Mouse (Mus musculus) gastrocnemius, postnatal 25 days (tissue): ENCODE results near the gene Ankrd40. TPM values are rescaled to one million over a fixed set of nuclear protein-coding genes. Genes with fewer than 3 reads are reported as not detected.

Experiments used
- DNase-seq: peaks from one replicate; pipeline ENCODE4 v3.0.0; 2022
- total RNA-seq, 2 experiments: library from RNA; stranded (reverse); gene quantifications; 1 replicate in 1 of 2; 2 replicates in 1 of 2; pipeline ENCODE4 v1.2.3; 2021

Ankrd40 gene
- total RNA-seq, 2 experiments from 2014 or later = 191 to 205 TPM

DNA sequence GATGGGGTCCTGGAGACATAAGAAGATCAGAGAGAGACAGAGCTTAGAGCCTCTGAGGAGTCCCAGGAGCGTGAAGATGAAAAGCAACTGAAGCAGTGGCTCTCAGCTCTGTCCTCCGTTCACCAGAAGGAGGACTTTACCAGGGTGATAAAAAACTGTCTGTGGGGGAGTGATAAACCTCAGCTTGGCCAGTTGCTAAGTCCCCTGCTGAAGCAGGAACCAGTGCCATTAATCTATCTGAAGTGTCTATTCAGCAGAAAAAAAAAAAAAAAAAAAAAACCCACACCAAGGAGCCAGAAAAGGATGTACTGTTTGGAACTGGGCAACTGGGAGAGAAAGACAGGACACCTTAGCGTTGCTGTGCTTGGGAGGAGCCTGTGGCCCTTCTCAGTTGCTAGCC, 23.3 kb downstream of the Ankrd40 start:
- no peak for DNase-seq

DNA sequence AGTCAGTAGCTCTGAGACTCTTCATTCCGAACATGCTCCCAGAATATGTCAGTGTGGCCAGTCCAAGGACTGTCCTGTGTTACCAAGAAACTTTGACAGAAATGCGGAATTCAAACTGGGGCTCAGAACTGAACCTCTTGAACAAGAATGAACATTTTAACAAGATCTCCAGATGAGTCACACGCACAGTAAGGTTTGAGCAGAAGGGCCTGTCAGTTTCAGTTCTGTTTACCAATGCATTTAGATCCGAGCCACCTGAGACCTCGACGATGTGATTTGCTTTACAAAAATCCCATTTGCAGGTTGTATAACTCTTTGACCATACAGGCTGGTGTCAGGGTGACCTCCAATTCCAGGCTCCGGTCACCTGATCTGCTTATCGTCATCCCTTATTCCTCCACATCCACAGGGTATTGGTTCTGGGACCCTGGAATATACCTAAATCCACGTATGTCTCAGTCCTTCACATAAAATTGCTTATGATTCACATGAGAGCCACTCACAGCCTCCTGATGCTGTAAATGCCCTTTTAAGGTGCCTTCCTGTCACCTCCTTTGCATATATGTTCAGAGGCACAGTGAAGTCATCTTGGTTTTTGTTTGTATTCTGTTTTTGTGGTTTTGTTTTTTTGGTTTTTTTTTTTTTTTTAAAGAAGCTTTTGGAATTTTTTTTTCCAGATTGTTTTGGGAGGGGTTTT, 27.9 kb downstream of the Ankrd40 start:
- DNase-seq = no peak

DNA sequence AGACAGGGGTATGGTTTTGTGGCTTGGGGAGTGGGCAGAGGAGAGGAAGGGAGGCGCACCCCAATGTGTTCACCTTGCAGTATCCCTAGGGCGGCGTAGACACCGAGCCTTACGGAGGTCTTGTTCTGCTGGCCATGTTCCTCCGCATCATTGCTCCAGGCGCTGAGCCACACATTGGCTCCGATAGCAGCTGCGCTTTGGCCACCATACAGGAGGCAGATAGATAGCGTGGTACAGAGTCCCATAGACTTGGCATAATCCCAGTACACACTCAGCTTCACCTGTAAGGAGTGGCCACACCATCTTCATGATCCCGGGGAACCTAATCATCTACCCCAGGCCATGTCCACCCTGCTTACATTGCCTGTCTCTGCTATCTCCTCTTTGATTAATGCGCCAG, 31.4 kb downstream of the Ankrd40 start:
- DNase-seq = no peak

DNA sequence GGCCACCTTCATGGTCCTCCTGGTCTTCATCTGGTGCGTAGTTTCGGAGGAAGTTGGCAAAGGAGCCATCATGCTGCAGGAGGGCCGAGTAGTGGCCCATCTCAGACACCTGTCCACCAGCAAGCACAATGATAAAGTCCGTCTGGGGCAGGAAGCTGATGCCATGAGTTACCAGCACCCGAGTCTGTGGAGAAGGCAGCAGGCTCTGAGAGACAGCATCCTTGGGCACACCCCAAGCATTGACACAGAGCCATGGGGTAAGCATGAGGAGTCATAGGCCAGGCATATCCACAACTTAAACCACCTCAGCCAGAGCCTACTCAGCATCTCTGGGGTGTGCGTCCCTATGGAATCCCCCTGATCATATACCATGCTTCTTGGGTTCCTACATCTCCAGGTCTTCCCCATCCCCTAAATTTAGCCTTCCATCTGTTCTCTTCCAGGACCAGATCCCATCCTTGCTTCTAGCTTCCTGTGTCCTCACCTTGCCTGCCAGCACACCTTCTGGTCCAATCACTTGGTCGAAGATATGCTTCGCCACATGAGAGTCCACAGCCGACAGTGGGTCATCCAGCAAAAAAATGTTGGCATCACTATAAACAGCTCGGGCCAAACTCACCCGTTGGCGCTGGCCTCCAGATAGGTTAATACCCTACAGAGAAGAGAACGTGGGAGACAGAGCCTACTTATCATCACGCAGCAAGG, 33.5 kb downstream of the Ankrd40 start:
- DNase-seq = no peak

DNA sequence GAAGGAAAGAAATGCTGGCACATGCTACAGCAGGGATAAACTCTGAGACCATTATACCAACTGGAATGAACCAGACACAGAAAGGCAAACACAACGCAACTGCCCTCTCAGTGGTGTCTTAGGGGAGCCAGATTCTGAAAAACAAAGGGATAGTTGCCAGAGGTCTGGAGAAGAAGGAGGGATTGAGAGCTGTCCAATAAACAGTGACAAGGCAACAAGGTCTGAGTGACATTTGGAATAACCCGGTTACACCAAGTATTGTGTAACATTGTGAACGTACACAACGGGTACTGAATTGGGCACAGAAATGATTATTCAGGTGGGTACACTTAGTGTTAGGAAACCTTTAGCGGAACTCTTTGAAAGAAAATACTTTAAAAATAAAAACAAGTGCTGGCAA, 34.3 kb downstream of the Ankrd40 start:
- DNase-seq = no peak

DNA sequence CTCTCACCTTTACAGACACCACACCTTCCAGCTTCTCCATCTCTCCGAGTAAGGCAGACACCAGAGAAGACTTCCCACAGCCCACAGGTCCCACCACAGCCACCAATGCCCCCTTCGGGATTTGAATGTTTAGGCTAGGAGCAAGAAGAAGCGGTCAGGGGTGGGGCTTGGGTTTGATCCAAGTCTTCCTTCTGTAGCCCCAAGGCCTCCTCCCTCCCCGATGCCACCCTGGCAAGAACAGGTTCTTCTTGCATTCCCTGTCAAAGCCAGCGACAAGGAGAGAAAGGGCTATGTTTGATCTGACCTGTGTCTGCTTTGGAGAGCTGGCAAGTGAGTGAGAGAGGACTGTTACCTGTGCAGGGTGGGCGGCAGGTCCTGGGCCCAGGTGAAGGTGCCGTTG, 35.9 kb downstream of the Ankrd40 start:
- no peak for DNase-seq

DNA sequence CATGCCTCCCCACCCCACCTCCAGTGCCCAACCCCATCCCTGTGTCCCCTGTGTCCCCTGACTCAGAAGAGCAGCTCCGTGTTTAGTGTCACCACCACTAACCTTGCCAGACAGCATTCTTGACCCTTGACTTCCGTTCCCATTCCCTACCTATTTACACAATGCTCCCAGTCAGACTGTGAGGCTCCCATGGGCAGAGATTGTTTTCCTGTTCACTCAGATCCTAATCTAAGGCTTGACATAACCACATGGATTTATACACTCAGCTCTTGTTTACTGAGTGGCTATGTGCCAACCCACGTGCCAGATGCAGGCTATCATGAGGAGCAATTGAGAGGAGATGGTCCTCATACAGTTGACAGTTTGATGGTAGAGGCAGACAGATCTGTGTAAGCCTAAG, 37.5 kb downstream of the Ankrd40 start:
- DNase-seq = no peak

DNA sequence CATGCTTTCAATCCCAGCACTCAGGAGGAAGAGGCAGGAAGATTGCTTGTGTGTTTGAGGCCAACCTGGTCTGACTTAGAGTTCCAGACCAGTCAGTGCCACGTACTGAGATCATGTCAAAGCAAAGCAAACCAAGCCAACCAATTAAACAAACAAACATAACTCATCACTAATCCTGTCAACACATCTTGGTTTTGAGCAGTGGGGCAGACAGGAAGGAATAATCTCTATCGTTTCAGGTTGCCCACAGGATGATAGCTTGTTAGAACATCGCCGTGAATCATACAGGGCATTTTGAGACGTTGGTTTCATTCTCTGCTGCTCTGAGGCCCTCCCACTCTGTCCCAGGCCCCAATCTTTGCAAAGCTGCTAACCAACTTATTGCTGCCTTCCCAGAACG, 42.2 kb downstream of the Ankrd40 start:
- DNase-seq = no peak

DNA sequence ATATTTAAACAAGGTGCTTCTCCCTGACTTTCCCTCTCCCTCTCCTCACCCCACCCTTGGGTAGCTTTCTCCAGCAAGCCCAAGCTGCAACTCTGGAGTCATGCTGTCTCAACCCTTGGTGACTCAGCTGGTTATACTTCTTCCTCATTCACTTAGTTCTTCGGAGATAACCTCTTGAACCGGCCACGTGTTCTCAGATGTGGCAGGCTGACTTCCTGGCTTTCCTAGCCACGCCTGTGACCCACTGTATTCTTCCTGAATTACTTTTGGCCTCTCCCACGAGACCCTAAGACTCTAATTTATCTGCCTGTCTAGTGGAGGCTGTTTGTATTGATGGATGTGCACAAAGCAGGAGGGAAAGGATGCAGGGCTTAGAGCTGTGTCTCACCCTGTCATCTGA, 43.0 kb downstream of the Ankrd40 start:
- no peak for DNase-seq

DNA sequence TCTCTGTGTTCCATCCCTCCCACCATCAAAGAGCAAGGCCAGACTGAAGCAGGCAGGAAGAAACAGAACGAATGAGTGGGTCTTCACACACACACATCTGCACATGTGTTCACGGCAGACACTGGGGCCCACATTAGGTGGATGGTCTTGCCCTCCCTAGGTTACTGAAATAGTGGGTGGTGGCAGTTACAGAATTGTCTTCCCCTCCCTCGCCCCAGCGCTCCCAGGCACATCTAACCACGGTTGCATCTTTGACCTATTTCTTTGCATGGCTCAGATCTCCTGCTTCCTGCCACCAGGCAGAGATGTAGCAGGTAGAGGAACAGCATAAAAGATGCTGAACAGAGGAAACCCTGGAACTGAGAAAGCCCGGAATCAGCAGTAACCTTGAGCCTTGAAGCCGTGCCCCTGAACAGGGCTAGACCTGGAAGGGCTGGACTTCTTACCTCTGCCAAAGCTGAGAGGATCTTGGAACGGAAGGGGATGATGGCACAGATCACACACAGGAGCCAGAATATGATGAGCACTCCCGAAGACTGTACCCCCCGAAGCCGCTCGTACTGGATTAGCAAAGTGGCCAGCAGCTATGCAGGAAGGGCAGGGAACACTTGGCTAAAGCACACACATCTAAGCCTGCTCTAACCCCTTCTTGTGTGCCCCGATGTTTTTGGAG, 46.6 kb downstream of the Ankrd40 start:
- no peak for DNase-seq

DNA sequence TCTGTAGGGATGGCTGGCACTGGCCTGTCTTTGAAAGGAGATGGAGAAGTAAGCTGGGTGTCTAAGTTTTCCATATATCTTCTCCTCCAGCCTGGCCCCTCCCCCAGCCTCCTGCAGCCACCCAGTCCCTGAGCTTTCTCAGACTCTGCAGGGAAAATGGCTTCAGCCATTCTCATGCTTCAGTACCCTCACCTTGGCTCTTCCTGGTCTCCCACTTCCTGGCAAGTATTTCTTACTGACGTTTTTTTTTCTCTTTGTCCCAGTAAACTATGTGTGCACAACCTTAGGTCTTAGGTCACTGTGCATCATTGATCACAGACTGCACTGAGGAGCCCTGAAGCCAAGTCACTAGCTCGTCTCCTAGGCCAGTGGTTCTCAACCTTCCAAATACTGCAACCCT, 51.3 kb downstream of the Ankrd40 start:
- no peak for DNase-seq

DNA sequence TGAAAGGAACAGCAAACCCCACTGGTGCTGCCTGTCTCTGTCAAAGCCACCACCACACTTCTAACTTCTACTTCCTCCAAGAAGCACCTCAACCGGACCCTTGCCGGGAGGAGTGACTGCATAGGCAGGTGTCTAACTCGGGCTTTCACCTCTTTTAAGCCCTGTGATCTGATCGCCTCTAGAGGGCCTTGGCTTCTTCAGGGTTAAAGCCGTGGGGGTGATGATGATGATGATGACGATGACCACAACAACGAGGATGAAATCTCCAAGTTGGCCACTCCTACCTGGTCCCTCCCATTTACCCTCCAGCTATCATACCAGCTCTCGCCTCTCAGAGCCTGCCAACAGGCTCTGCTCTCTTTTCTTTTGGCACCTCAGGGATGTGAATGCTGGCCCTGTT, 51.9 kb downstream of the Ankrd40 start:
- DNase-seq = no peak

DNA sequence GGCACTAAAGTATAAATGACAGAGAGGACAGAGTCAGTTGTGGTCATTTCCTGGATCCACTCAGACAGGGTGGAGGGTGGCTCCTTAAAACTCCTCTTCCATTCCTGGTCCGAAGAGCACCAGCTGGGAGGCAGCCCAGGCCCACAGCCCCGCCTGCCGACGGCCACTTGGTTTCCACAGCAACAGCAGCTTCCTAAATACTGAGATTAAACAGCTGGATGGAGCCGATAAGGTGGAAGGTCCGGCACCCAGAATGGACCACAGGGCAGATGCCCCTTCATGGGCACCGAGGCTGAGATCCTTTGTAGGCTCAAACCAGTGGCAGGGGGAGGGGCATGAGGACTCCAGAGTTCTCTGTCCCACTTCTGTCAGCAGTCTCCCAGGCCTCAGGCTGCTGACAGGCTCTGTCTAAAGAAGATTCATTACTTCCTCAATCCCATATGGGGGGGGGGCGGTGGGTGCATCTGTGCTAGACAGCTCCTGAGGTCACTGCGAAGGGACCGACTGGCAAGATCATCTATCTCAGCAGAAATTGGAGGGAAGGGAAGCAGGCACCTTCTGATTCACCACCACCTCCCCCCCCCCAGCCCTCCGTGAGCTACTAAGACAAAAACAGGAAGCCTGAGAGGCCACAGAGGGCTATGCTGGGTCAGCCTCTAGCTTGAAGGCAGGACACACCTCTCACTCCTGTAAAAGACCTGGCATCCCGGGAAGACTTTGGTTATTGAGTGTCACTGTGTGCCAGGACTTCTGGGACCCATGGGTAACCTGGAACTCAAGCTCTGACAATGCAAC, 58.4 kb downstream of the Ankrd40 start:
- DNase-seq = no peak

DNA sequence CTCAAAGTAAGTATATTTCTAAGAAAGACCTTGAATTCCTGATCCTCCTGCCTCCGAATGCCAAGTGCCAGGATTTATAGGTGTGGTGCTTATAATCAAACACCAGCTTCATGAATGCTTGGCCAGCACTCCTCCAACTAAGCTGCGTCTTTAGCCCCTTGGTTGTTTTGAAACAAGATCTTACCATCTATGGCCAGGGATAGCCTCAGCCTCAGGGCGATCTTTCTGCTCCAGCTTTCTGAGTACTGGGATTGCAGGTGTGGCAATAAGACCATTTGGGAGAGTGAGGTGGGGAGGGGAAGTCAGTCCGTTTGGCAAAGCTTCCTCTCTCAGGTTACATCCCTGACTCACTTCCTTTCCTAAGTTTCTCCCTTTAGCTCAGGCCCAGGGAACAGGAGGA, 60.0 kb downstream of the Ankrd40 start:
- DNase-seq = no peak

DNA sequence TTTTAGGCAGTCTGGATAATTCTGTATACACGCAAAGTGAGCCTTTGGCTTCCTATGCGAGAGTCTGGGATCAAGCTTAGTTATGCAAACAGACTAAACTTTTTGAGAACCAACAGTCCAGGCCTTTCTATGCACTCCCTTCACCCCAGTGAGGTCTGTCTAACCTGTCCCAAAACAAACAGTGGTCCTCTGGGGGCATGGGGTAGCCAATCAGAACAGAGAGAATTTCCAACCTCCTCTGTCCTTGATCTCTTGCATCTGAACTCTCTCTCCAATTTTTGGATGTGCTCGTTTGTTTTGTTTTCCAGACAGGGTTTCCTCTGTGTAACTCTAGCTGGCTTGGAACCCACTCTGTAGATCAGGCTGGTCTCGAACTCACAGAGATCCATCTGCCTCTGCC, 61.2 kb downstream of the Ankrd40 start:
- no peak for DNase-seq

DNA sequence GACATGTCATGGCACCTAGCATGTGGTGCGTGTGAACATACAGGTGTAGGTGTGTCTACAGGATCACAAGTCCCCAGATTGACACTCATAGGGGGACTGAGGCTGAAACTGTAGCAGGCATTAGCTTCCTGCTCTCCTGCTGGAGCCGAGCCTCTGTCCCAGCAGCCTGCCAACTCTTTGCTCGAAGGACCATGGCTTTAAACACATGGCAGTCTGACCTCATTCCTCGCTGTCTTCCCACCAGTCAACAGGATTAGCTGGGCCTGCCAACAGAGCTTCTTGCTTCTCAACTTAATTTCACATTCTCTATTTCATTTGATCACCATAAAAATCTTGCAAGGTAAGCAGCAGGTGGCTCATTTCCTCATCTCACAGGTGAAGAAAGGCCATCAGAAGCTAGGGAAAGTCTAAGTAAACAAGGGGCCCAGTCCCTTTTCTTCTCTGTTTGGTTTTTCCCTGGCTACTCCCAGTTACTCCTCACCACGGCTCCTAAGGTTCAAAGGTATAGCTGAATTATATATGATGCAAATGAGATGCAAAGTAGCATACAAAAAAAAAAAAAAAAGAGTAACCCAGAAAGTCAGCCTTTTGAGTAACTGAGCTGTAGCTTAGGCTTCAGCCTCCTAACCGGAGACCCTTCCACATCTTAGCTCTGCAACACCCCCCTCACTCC, 62.1 kb downstream of the Ankrd40 start:
- no peak for DNase-seq

DNA sequence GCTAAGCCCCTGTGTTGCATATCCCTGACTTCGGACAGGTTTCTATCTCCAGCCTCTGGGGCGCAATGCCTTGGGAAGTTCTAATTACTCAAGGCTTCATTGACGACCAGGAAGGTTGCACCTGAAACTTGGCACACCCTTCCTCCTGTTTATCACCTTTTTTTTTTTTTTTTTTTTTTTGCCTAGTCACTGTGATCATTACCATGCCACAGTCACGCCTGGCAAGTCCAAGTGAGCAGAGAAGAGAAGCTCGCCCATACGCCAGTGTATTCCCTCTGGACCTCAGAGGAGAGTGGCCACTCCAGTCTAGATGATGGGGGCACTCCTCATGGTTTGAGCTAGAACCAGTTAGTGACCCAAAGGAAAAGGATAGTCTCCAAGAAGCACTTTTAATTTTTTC, 63.0 kb downstream of the Ankrd40 start:
- no peak for DNase-seq

Other genes starting within 250 kb of the Ankrd40 start
- gene Tob1, start 116.5 kb upstream of the Ankrd40 start, total RNA-seq = 100 to 1,000 TPM; 136 to 169 TPM
- gene Wfikkn2, start 82.0 kb upstream of the Ankrd40 start, total RNA-seq = 1 to 10 TPM; 4.1 to 5.8 TPM
- gene Gm21885, start 46.1 kb upstream of the Ankrd40 start, total RNA-seq = not detected
- gene Luc7l3, start 6.0 kb upstream of the Ankrd40 start, total RNA-seq = 10 to 100 TPM; 33.9 to 36.3 TPM
- gene Abcc3, start 65.0 kb downstream of the Ankrd40 start, total RNA-seq = under 1 TPM; 0.90 to 0.94 TPM
- 1 to 10 TPM; 2.0 to 3.2 TPM for gene Cacna1g, start 146.2 kb downstream of the Ankrd40 start, total RNA-seq
- gene Spata20, start 158.2 kb downstream of the Ankrd40 start, total RNA-seq = not detected
- under 1 TPM; 0.08 to 0.43 TPM for gene Epn3, start 172.0 kb downstream of the Ankrd40 start, total RNA-seq
- gene Mycbpap, start 193.7 kb downstream of the Ankrd40 start, total RNA-seq = not detected
- 1 to 10 TPM; 2.6 to 4.1 TPM for gene Rsad1, start 221.3 kb downstream of the Ankrd40 start, total RNA-seq
- 10 to 100 TPM in 1 of 2 experiments, 1 to 10 TPM in 1; 5.4 to 17.5 TPM for gene Chad, start 237.0 kb downstream of the Ankrd40 start, total RNA-seq